Mouse (Mus musculus) central nervous system, embryonic 11.5 days (tissue): ENCODE measurements around the gene Ubtd1. TPM values are rescaled to one million over a fixed set of nuclear protein-coding genes. Genes with fewer than 3 reads are reported as not detected.

ENCODE experiments used
- polyA plus RNA-seq: library from polyadenylated mRNA; depleted of rRNA; stranded (reverse); fragments of >200 nt; gene quantifications from 2 replicates; pipeline ENCODE4 v1.2.3, GENCODE M21; 2012; rRNA removed

Ubtd1 gene
- polyA plus RNA-seq = 11.9 and 16.2 TPM in 2 replicates

DNA sequence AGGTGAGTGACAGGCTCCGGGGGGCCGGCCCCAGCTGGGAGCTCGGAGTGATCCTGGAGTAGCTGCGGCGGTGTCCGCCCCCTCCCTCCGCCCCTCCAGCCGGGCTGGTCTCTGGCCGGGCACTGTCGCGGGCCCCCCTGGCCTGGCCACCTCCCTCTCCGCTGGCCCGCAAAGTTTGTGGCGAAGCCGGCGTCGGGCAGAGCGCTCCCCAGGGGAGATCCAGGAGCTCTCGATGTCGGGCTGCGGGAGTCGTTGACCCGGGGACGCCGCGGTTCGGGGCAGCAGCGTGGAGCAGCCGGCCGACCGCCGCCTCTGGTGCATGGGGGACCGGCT lies at the start of gene Ubtd1:
Gene Ubtd1 (plus strand): TSS at position 169 of the 333 bp plus-strand sequence.

DNA sequence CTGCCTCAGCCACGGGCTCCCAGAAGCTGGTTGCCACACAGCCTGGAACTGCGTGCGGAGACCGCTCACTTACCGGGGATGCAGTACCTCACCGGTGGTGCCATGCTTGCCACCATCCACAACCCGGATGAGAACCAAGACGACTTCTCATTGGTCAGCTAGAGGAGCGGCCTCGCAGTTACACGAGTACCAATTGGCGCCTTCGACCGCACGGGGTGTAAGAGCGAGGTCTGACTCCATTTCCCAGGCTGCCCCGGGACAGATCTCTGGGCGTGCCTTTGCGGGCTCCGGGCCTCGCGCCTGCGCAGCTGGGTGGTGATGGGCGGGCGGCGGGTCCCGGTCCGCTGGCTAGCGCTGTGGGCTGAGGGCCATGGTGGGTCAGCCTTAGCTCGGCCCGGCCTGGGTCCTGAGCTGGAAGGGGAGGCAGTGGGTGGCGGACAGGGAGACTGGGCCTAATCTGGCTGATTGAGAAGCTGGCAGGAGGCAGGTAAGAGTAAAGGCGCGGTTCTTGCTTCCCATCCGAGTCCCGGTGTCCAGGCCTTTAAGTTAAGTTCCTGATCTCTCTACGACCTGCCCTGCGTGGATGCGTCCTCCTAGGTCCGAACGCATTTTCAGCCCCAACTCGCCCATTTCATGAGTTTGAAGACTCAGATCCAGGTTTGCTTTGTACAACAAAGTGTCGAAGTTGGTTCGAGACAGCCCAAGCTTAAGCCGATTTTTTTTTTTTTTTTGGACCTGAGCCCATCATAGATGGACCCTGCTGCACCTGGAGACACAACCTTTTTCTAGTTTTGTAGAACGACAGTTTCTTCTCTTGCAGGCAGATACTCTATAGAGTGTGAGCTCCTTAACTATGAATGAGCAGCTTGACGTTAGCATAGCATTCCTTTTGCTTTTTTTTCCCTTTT lies 48.1 kb upstream of the Ubtd1 start, which contains the start of the genes Exosc1 and Zdhhc16:
Gene Exosc1 (minus strand): TSS at position 245 of the 908 bp plus-strand sequence.
Gene Zdhhc16 (plus strand): TSS at position 302 of the 908 bp plus-strand sequence.

DNA sequence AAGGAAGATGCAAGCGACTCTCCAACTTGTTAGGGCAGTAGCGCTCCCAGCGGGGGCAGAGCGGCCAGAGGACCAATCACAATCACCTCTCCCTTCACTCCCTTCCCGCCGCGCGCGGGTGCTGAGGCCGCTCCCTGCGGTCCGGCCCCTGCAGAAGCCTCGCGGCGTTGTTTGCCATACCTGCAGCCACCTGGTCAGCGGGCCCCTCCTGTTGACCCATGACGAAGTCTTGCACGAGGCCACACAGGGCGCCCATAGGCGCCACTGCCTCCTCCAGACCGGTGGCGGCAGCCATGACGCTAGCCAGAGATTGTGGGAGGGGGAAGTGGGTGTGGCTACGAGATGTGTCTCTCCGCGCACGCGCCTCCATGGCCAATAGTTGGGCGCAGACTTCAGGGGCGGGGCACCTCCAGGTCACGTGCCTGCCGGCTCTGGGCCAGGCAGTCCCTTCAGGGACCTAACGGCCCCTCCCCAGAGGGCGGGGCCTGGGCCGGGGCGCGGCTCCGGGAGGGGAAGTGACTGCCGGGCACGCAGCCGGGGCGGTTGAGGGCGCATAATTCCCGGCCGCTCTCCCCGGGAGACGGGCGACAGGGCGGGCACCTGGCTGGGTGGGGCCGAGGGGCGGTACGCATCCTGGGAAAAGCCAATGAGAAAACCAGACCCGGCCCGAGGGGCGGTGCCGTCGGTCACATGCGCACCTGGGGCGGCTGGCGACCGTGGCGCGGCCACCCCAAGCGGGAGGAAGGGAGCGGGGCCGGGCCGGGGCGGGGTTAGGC lies 556 bp upstream of the Ubtd1 start, which contains the start of gene Mms19:
Gene Mms19 (minus strand): TSS at position 339 of the 776 bp plus-strand sequence.

DNA sequence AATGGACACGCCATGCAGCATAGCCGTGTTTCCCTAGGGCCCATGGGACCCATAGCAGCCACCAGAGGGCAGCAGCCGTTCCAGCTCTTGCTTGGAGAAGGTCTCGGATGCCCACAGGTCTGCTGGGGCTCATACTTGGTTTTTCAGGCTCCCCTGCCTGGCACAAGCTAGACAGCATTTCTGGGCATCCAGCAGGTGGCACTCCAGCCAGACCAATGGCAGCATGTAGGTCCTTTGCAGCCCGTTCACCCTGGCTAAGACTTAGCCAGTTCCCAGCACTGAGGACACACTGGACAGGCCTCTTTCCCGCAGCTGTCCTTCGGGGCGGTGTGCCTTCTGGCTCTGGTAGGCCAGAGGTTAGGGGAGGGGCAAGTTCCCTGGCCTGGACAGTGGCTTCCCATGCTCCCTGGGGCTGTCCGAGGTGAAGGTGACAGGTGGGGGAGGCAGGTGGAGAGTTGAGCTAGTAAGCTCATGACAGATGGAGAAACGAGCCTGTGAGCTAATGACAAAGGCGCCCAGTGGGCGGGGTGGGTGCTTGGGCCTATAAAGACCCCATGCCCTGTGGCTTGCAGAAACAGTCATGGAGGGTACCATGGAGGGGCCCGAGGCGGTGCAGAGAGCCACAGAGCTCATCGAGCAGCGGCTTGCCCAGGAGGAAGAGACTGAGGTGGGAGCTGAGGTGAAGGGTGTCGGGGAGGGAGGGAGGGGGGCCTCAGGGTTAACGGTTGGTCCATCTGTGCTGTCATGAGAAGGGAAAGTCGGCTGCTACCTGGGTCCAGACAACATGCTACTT lies 54.1 kb downstream of the Ubtd1 start, which contains the start of gene Ankrd2:
Gene Ankrd2 (plus strand): TSS at position 545 of the 793 bp plus-strand sequence.

DNA sequence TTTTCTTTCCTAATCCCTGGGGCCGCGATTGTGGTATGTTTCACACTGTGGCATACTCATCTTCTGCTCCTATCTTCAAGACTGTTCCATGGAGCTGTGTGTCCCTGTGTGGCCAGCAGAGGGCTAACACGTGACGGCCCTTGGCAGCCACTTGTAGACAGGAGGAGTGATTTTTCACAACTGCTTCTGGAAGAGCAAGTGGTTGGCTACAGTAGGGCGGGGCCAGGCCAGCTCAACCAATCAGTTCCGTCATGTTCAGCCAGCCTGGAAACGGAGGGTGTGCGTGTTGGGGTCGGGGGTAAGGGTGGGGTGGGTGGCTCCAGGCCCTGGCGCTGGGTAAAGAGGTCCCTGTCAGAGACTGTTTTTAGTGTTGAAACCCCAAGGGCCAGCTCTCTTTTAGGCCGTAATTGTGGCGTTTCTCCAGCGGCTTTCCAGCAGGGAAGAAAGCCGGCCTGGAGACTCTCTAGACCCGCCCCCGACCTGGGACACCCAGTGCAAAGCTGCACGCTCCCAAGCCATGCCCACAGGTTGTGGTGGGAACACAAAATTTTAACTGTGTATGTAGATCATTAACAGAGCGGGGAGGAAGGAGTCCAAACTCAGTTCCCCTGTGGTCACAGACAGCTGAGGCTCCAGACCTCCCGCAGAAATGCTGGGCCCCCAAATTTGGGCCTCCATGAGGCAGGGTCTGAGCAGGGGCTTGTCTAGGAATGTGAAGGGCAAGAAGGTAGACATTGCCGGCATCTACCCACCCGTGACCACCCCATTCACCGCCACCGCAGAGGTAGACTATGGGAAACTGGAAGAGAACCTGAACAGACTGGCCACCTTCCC lies 63.9 kb downstream of the Ubtd1 start, which contains the start of gene Hoga1:
Gene Hoga1 (plus strand): TSS at position 342 of the 834 bp plus-strand sequence.

DNA sequence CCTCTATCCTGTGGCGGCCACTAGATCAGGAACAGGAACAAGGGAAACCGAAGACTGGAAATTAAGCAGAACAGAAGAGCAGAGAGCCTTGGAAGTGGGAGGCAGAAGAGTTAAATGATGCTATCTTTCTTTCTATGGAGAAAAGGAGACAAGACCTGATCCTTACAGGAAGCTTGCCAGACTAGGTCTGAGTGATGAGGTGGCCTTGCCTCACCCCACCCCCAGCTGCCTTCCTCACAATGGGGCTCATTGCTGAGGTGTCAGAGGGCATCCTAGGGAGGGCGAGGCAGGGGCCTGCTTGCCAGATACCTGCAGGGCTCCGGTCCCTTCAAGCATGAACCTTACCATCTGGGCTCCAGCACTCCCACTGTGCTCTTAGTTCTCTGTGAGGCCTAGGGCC lies 70.4 kb downstream of the Ubtd1 start, which contains the start of gene 4933411K16Rik:
Gene 4933411K16Rik (plus strand): TSS at position 301 of the 400 bp plus-strand sequence.

Other genes with a start within 250 kb of the Ubtd1 start
- 10.7 and 11.0 TPM in 2 replicates for gene Slit1, start 238.1 kb upstream of the Ubtd1 start, polyA plus RNA-seq
- gene Arhgap19, start 179.7 kb upstream of the Ubtd1 start, polyA plus RNA-seq = 34.4 and 46.3 TPM in 2 replicates
- 4.0 and 4.1 TPM in 2 replicates for gene Frat1, start 151.8 kb upstream of the Ubtd1 start, polyA plus RNA-seq
- gene Frat2, start 133.6 kb upstream of the Ubtd1 start, polyA plus RNA-seq = 8.5 and 19.1 TPM in 2 replicates
- gene Rrp12, start 85.6 kb upstream of the Ubtd1 start, polyA plus RNA-seq = 15.6 and 20.9 TPM in 2 replicates
- gene Pgam1, start 69.8 kb upstream of the Ubtd1 start, polyA plus RNA-seq = 479 and 499 TPM in 2 replicates
- 42.9 and 47.1 TPM in 2 replicates for gene Exosc1, start 48.3 kb upstream of the Ubtd1 start, polyA plus RNA-seq
- gene Zdhhc16, start 48.3 kb upstream of the Ubtd1 start, polyA plus RNA-seq = 66.0 and 88.5 TPM in 2 replicates
- 50.6 and 72.5 TPM in 2 replicates for gene Mms19, start 606 bp upstream of the Ubtd1 start, polyA plus RNA-seq
- gene Ankrd2, start 54.2 kb downstream of the Ubtd1 start, polyA plus RNA-seq = 0.08 and 0.11 TPM in 2 replicates
- gene Hoga1, start 63.8 kb downstream of the Ubtd1 start, polyA plus RNA-seq = 1.8 and 2.8 TPM in 2 replicates
- 0.50 and 0.51 TPM in 2 replicates for gene 4933411K16Rik, start 70.5 kb downstream of the Ubtd1 start, polyA plus RNA-seq
- 48.5 and 49.9 TPM in 2 replicates for gene Morn4, start 104.6 kb downstream of the Ubtd1 start, polyA plus RNA-seq
- gene Pi4k2a, start 108.7 kb downstream of the Ubtd1 start, polyA plus RNA-seq = 36.2 and 37.6 TPM in 2 replicates
- gene Avpi1, start 147.3 kb downstream of the Ubtd1 start, polyA plus RNA-seq = 4.8 and 8.6 TPM in 2 replicates
- 16.4 and 35.8 TPM in 2 replicates for gene Marveld1, start 165.6 kb downstream of the Ubtd1 start, polyA plus RNA-seq
- 60.0 and 62.2 TPM in 2 replicates for gene Zfyve27, start 182.2 kb downstream of the Ubtd1 start, polyA plus RNA-seq
- gene Sfrp5, start 220.5 kb downstream of the Ubtd1 start, polyA plus RNA-seq = 0.58 and 2.3 TPM in 2 replicates